Mouse (Mus musculus) ES-E14 (cell line): ENCODE results near the gene Hspa14. TPM values are rescaled to one million over a fixed set of nuclear protein-coding genes. Genes with fewer than 3 reads are reported as not detected.

Experiments used
- DNase-seq: peaks from one replicate; pipeline ENCODE4 v3.0.0-alpha.2; 2013; ENCODE audit warnings: low read depth, low spot score
- H3K27ac ChIP-seq: 2 replicates; pipeline ENCODE4 v1.5.1; 2012; ENCODE audit warnings: low read depth, mild to moderate bottlenecking, low read length, moderate library complexity, mixed read lengths; ENCODE audit not compliant: poor library complexity, insufficient read depth, severe bottlenecking
- H3K36me3 ChIP-seq: 2 replicates; pipeline ENCODE4 v1.6.1; 2012; ENCODE audit warnings: mild to moderate bottlenecking, low read length, moderate library complexity, mixed read lengths; ENCODE audit not compliant: control insufficient read depth, poor library complexity, insufficient read depth, severe bottlenecking
- H3K4me1 ChIP-seq, 2 experiments: fragments of 150-350 bp in 1 of 2; sonication (generic) in 1 of 2; 2 replicates each; pipeline ENCODE4 v1.6.1; 2012; ENCODE audit warnings: low read length in 2 of 2, mild to moderate bottlenecking in 1 of 2, mixed read lengths in 1 of 2; ENCODE audit not compliant: control insufficient read depth in 2 of 2, insufficient read depth in 2 of 2, poor library complexity in 1 of 2
- H3K4me3 ChIP-seq, 2 experiments: fragments of 150-350 bp in 1 of 2; sonication (generic) in 1 of 2; 2 replicates each; pipeline ENCODE4 v1.5.1; 2012; ENCODE audit warnings: low read length in 2 of 2, low read depth in 1 of 2, mild to moderate bottlenecking in 1 of 2, mixed read lengths in 1 of 2; ENCODE audit not compliant: insufficient read depth in 1 of 2, poor library complexity in 1 of 2, severe bottlenecking in 1 of 2
- H3K9ac ChIP-seq: 2 replicates; pipeline ENCODE4 v1.6.1; 2012; ENCODE audit warnings: low read depth, mild to moderate bottlenecking, low read length, mixed read lengths; ENCODE audit not compliant: poor library complexity, insufficient read depth, severe bottlenecking
- H3K9me3 ChIP-seq: fragments of 150-350 bp; sonication (generic); 2 replicates; pipeline ENCODE4 v1.6.1; 2012; ENCODE audit warnings: low read depth, mild to moderate bottlenecking, low read length; ENCODE audit not compliant: control insufficient read depth, insufficient read depth
- CHD2 ChIP-seq: IDR thresholded peaks from 2 replicates; pipeline ENCODE4 v1.6.1; 2014; ENCODE audit warnings: mild to moderate bottlenecking, low read depth, low read length, inconsistent platforms
- HCFC1 ChIP-seq: IDR thresholded peaks from 2 replicates; pipeline ENCODE4 v1.6.1; 2012; ENCODE audit warnings: low read length, inconsistent platforms, borderline replicate concordance; ENCODE audit not compliant: insufficient read depth
- MAFK ChIP-seq: IDR thresholded peaks from 2 replicates; pipeline ENCODE4 v1.6.1; 2014; ENCODE audit warnings: mild to moderate bottlenecking, low read depth, low read length, inconsistent platforms; ENCODE audit not compliant: insufficient read depth
- ZC3H11A ChIP-seq: IDR thresholded peaks from 2 replicates; pipeline ENCODE4 v1.6.1; 2012; ENCODE audit warnings: low read depth, mild to moderate bottlenecking, inconsistent platforms, low read length, borderline replicate concordance
- ZNF384 ChIP-seq: IDR thresholded peaks from 2 replicates; pipeline ENCODE4 v1.6.1; 2012; ENCODE audit warnings: low read depth, low read length, inconsistent platforms
- in situ Hi-C, 2 experiments: fragments of 600-800 bp; cut with MboI; formaldehyde crosslinking; loops; one replicate each; pipeline ENCODE4 v1.15.1; 2025; ENCODE audit warnings: low sequenced_read_pairs in 2 of 2, inconsistent platforms in 1 of 2; ENCODE audit not compliant: unreplicated experiment in 2 of 2
- total RNA-seq: library from RNA; depleted of rRNA; stranded (reverse); fragments of 300-350 nt; gene quantifications from 2 replicates; pipeline ENCODE4 v1.2.3, GENCODE M21; 2012

The Hspa14 gene
- total RNA-seq, 1 experiment: 149 TPM

GRCm38 (mm10) chr2:3493833-3494409 is 18.7 kb downstream of the Hspa14 start:
- no peak overlapping the region for H3K27ac ChIP-seq
- DNase-seq: no peak
- H3K9me3 ChIP-seq: no peaks in the 10 kb centered on the region
- H3K4me3 ChIP-seq: no peak overlapping the region
- no peak overlapping the region for H3K9ac ChIP-seq
- TF ChIP-seq CHD2 (no peak), HCFC1 (no peak), ZNF384 (no peak), MAFK (no peak), ZC3H11A (no peak)
- H3K4me1 ChIP-seq: no peaks in the 10 kb centered on the region
- peaks cover 44% of the 10 kb centered on the region for H3K36me3 ChIP-seq
- in situ Hi-C loops: no loop called here

- no peak overlapping the region for H3K9ac ChIP-seq
- no peak overlapping the region for H3K27ac ChIP-seq
- in situ Hi-C loops: no loop called here
- TF ChIP-seq ZNF384 (no peak), ZC3H11A (no peak), CHD2 (no peak), HCFC1 (no peak), MAFK (no peak)
- no peaks in the 10 kb centered on the region for H3K4me1 ChIP-seq
- H3K4me3 ChIP-seq: no peak overlapping the region
- no peak for DNase-seq
- H3K9me3 ChIP-seq: no peaks in the 10 kb centered on the region
- H3K36me3 ChIP-seq: peaks cover 31% of the 10 kb centered on the region
Measured at GRCm38 (mm10) chr2:3489816-3490215, 22.8 kb downstream of the Hspa14 start.

GRCm38 (mm10) chr2:3480239-3480638 is 32.4 kb downstream of the Hspa14 start:
- no peaks in the 10 kb centered on the region; a peak in 1 of 4 replicates for H3K4me1 ChIP-seq
- in situ Hi-C loops: no loop called here
- no peaks in the 10 kb centered on the region for H3K9me3 ChIP-seq
- no peak for TF ChIP-seq MAFK
- no peak for TF ChIP-seq ZNF384
- no peak for TF ChIP-seq CHD2
- TF ChIP-seq ZC3H11A: no peak
- no peak for TF ChIP-seq HCFC1
- H3K9ac ChIP-seq: no peak overlapping the region
- no peak overlapping the region for H3K4me3 ChIP-seq
- H3K27ac ChIP-seq: no peak overlapping the region
- no peaks in the 10 kb centered on the region for H3K36me3 ChIP-seq
- DNase-seq: no peak

GRCm38 (mm10) chr2:3475746-3476251 is 36.8 kb downstream of the Hspa14 start:
- no peak overlapping the region for H3K27ac ChIP-seq
- no peak for TF ChIP-seq HCFC1
- TF ChIP-seq ZC3H11A: no peak
- no peak for TF ChIP-seq MAFK
- TF ChIP-seq ZNF384: no peak
- TF ChIP-seq CHD2: no peak
- in situ Hi-C loops: no loop called here
- no peak overlapping the region for H3K9ac ChIP-seq
- peaks cover 4% of the 10 kb centered on the region; the same call in 1 of the 2 replicates for H3K36me3 ChIP-seq
- H3K4me3 ChIP-seq: peak overlapping the region in 1 of 2 experiments; percentile 94; a peak in 1 of 4 replicates
- DNase-seq: no peak
- H3K9me3 ChIP-seq: no peaks in the 10 kb centered on the region
- peaks cover 0 to 2% of the 10 kb centered on the region in 2 experiments; a peak in 2 of 4 replicates for H3K4me1 ChIP-seq
